Mouse (Mus musculus) bone marrow macrophage, adult 2 months (primary cell): ENCODE measurements at regions not wholly inside any gene's neighbourhood (a gene's known extent, or its start where the extent isn't known, plus 50 kb on each side); places are given as distances from the start of the nearest gene placed in this dataset.

Experiments used
- CTCF ChIP-seq: IDR thresholded peaks from 2 replicates; pipeline ENCODE4 v1.5.1; 2012; ENCODE audit warnings: low read depth, mild to moderate bottlenecking, low read length, moderate library complexity
- POLR2A ChIP-seq: IDR thresholded peaks from 2 replicates; pipeline ENCODE4 v1.6.1; 2012; ENCODE audit warnings: mild to moderate bottlenecking, low read depth, low read length, borderline replicate concordance

DNA sequence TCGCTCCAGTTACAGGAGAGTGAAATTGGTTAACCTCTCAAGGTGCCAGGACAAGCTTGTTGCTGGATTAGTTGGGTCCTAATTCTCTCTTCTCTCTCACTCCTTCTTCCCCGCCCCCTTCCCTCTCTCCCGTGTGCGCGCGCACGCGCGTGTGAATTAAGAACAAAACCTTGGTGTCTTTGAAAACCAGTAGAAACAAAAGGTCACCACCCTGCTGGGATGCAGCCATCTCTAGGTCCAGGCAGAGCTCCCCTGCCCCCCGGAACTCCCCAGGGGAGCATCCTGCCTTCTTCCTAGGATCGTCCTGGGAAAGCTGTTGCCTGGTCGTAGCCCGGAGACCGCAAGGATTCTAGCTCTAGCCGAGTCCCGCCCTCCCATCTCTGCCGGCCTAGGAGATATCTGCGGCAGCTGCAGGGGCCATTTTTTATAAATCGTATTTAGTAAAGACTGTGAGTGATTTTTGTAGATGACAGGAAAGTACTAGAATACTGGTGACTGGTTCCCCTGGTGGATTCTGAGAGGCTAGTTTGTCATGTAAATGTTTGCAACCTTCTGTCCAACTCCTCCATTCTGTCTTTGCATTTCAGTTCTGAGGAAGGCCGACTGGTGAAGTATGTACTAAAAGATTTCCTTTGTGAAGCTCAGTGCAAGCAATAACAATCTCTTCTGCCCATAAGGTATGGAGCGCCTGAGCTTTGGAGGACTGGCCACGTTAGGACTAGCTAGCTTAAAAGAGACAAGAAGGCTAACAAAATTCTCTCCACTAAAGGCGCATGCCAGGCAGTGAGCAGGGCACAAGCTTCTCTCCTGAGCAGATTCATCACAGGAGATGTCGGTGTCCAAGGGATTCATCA is 195.2 kb downstream of the Enc1 start:
- TF ChIP-seq CTCF (no peak), POLR2A (no peak)
